ENCODE assay signal across 19 mouse cellular contexts in genomic region chr4:70952671-70953070, GRCm38 (mm10).
DNase-seq lines count a peak whose midpoint lies in the region; ATAC-seq lines count a peak whose summit lies in the region.
"Had no signal": no experiment of that assay in that cellular context is flagged by ENCODE, and none has a peak within 500 bp of the region (broad histone marks: within the 10 kb centered on the region; RNA-seq: fewer than 3 reads in every experiment).

No protein-coding gene starts in this region.

- no peaks in the 10 kb centered on the region for H3K36me3 ChIP-seq in heart, embryonic 11.5 days (ENCODE audit: control insufficient read depth, insufficient read depth, low read length)
- H3K36me3 ChIP-seq: embryonic facial prominence, embryonic 10.5 days; hindbrain, embryonic 12.5 days; limb, embryonic 15.5 days; stomach, embryonic 15.5 days had no signal

- intact Hi-C loops in left cerebral cortex, postnatal 10 days (cut with DNase I): no loop called here
- intact Hi-C loops in left cerebral cortex, postnatal 25 days (cut with DNase I): no loop called here

- H3K9ac ChIP-seq in heart, embryonic 11.5 days (ENCODE audit: low read depth, low read length): no peak overlapping the region
- H3K9ac ChIP-seq: hindbrain, embryonic 12.5 days; limb, embryonic 15.5 days; lung, embryonic 14.5 days; stomach, embryonic 15.5 days had no signal

- no peaks in the 10 kb centered on the region for H3K4me1 ChIP-seq in heart, embryonic 11.5 days (ENCODE audit: control insufficient read depth, insufficient read depth, low read length)
- H3K4me1 ChIP-seq: embryonic facial prominence, embryonic 10.5 days; hindbrain, embryonic 12.5 days; limb, embryonic 15.5 days; stomach, embryonic 15.5 days had no signal

- no peak for ATAC-seq in heart, embryonic 11.5 days (replicated peaks; ENCODE audit: insufficient number of reproducible peaks, low FRiP score, low TSS enrichment)
- ATAC-seq: CD4-positive, CD25-positive, alpha-beta regulatory T cell, adult 4 months had no signal

- H3K4me3 ChIP-seq in heart, embryonic 11.5 days (ENCODE audit: low read depth, low read length): no peak overlapping the region
- H3K4me3 ChIP-seq: embryonic facial prominence, embryonic 10.5 days; erythroblast, embryonic 14.5 days; gastrocnemius, adult 2 months; hindbrain, embryonic 12.5 days; limb, embryonic 15.5 days; stomach, embryonic 15.5 days had no signal

- no peak overlapping the region for H3K4me2 ChIP-seq in heart, embryonic 11.5 days
- H3K4me2 ChIP-seq: hindbrain, embryonic 12.5 days; limb, embryonic 15.5 days; lung, embryonic 14.5 days; stomach, embryonic 15.5 days had no signal

- peak; percentile 7 for DNase-seq in left cerebral cortex, adult 11 months (ENCODE audit: low spot score)
- no peak for DNase-seq in left cerebral cortex, postnatal 10 days (ENCODE audit: extremely low spot score in 1 of 2, low spot score in 2 of 2)
- peak; percentile 48 for DNase-seq in cerebellum, adult 9-10 months
- peak; percentile 53 to 89 for DNase-seq in layer of hippocampus, adult 18-20 months (ENCODE audit: low spot score in 2 of 2)
- DNase-seq in left cerebral cortex, postnatal 25 days (ENCODE audit: low spot score in 2 of 2): peak; percentile 31 to 63
- no peak for DNase-seq in urinary bladder, postnatal 36 days (ENCODE audit: low spot score in 2 of 2)
- DNase-seq in spleen, postnatal 4 days (ENCODE audit: low spot score in 2 of 2): no peak
- DNase-seq: adrenal gland, postnatal 14 days; gastrocnemius, adult 2 months; heart, adult 11 months; lung, embryonic 14.5 days; thymus, postnatal 14 days had no signal

- no peak overlapping the region for H3K27ac ChIP-seq in heart, embryonic 11.5 days (ENCODE audit: low read depth, low read length)
- H3K27ac ChIP-seq: embryonic facial prominence, embryonic 10.5 days; gastrocnemius, adult 2 months; hindbrain, embryonic 12.5 days; limb, embryonic 15.5 days; stomach, embryonic 15.5 days had no signal

- WGBS in heart, embryonic 11.5 days (ENCODE audit: insufficient replicate concordance): 54% methylated on average over 2 of the region's 2 CpGs

- no peaks in the 10 kb centered on the region for H3K9me3 ChIP-seq in heart, embryonic 11.5 days (replicated peaks; ENCODE audit: control insufficient read depth, low read length)
- H3K9me3 ChIP-seq: embryonic facial prominence, embryonic 10.5 days; hindbrain, embryonic 12.5 days; limb, embryonic 15.5 days; stomach, embryonic 15.5 days had no signal

- H3K27me3 ChIP-seq in heart, embryonic 11.5 days (ENCODE audit: control insufficient read depth, insufficient read depth, low read length): no peaks in the 10 kb centered on the region
- H3K27me3 ChIP-seq: hindbrain, embryonic 12.5 days; limb, embryonic 15.5 days; stomach, embryonic 15.5 days had no signal

Comparison
In these comparisons a context has a peak if more than half of its experiments do, and no peak if none do; other contexts are left out.
1. DNase-seq: peak in left cerebral cortex, adult 11 months (single experiment), cerebellum, adult 9-10 months (single experiment), layer of hippocampus, adult 18-20 months (2 of 2) and left cerebral cortex, postnatal 25 days (2 of 2); none in left cerebral cortex, postnatal 10 days (0 of 2), urinary bladder, postnatal 36 days (0 of 2) and spleen, postnatal 4 days (0 of 2).